Mouse (Mus musculus) left cerebral cortex, postnatal 14 days (tissue): ENCODE data around the gene Zcchc2. TPM values are rescaled to one million over a fixed set of nuclear protein-coding genes. Genes with fewer than 3 reads are reported as not detected.
A peak's percentile ranks its signal among the peaks of the same experiment; 100 is the strongest.

Experiments
- DNase-seq, 2 experiments: peaks; one replicate each; pipeline ENCODE4 v3.0.0; 2021 to 2022; ENCODE audit warnings: low spot score in 2 of 2, mixed read lengths in 1 of 2
- intact Hi-C: fragments of 180-260 bp; cut with DNase I; formaldehyde crosslinking; loops from one replicate; pipeline ENCODE4 v1.15.1; 2025
- total RNA-seq, 2 experiments: library from RNA; stranded (reverse); gene quantifications; 2 replicates each; pipeline ENCODE4 v1.2.3; 2021

Zcchc2 gene
- total RNA-seq, 2 experiments from 2014 or later, result 23.8 to 24.0 TPM

DNA sequence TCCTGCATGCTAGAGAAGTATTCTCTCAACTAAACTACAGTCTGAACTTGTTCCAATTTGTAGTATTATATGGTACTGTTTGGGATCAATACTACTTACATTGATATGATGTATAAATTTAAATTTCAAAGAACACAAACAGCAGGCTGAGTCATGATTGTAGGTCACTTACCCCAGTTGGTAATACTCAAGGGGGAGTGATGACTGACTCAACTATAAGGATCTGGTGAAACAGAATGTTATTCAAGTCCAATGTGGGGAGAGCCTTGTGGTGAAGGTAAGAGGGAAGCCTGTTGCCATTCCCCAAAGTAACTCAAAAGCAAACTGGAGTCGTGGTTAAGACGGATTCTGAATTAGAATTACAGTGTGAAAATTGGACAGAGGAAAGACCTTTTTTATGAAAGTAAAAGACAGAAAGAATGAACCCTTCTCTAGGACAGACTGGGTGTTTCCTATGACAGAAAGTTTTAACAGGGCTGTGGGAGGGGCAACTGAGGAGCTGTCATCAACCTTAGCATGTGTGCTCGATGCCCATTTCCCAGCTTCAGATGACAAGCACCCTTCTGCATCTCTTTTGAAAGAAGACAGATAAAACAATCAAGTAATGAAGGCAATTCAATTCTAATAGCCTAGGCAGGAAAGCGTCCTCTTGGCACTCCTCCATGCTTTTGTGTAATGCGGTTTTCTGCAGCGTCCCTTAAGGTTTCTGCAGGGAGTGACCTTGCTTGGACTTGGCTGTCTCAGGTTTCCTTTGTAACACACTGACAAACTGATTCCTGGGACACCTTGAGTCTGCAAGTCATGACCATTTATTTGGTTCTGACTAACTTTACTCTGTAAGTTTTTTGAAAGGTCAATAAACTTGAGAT, 7.5 kb upstream of the Zcchc2 start:
- intact Hi-C loops, result no loop called here
- DNase-seq, result no peak

DNA sequence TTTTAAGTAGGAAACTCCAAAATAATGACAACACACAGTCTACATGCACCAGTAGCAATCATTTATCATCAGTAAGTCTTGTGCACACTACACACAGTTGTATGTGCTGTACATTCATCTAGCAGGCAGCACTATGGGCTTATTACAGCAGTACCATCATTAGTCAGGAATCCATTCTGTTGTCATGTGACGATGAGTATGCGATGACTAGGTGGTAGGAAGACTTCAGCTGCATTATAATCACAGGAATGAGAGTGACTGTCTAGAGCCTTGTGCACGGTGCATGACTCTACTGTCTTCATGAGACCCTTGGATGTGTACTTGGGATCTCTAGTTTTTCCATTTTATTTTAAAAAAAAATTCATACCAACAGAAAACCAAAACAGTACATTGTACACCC, 6.0 kb upstream of the Zcchc2 start:
- intact Hi-C loops, result no loop called here
- DNase-seq, result no peak

DNA sequence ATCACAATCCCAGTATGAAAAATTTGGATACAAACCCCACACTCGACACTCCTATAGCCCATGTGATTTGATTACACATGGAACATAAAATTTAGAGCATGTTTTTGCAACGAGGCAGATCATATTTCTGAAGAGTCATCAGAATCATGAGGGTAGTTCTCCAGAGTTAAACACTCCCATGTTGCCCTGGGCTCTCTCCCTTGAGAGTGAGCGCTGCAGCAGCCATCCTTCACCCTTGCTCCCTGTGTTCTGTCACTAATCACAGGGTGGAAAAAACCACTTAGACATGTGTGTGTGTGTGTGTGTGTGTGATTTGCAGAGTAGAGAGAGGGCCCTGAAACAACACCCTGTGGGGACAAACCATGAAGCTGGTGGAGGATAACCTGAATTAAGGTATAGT, 2.0 kb upstream of the Zcchc2 start:
- no peak for DNase-seq
- intact Hi-C loops, result no loop called here

DNA sequence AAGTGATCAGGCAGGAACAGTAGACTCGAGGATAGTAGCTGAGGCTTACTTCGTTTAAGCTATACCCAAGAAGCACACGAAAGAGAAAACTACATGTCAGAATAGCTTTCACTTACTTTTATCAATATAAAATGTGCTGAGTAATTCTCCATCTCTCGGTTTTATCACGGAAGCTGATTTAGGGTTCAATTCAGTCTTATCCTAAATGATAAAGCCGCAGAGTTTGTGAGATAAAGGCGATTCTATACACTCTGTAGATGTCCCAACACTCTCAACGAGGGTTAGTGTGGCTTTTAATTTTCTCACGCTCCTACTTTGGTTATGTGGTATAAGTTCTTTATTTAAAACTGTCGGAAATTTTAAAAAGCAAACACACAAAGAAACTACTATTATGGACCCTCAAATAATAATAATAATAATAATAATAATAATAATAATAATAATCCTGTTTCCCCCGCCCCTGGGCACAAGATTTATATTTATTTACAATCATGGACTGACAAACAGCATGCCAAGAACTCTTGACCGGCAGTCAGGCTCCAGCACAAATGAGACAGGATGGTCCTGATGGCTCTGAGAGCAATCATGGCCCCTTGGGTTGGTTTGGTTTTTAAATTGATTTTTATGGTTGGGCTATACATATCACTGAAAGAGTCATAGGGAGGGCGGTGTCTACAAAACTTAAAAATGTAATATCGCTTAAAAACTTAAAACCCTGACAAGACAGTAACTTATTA, 1.1 kb upstream of the Zcchc2 start:
- intact Hi-C loops, result no loop called here
- no peak for DNase-seq

DNA sequence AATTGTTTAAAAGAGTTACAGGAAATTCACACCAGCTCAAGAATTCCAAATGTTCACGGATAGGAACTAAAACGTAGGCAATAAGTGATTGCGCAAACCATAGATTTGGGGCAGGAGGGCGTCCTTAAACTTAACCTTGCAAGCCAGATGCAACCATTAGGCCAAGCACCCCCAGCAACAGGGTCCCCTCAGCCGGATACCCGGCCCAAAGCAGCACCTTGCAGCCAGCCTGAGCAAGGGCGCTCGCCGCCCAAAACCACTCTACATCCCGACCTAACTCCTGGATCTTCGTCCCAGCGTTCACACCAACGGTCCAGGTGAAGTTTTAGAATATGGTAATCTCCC, 594 bp upstream of the Zcchc2 start:
- intact Hi-C loops, result no loop called here

DNA sequence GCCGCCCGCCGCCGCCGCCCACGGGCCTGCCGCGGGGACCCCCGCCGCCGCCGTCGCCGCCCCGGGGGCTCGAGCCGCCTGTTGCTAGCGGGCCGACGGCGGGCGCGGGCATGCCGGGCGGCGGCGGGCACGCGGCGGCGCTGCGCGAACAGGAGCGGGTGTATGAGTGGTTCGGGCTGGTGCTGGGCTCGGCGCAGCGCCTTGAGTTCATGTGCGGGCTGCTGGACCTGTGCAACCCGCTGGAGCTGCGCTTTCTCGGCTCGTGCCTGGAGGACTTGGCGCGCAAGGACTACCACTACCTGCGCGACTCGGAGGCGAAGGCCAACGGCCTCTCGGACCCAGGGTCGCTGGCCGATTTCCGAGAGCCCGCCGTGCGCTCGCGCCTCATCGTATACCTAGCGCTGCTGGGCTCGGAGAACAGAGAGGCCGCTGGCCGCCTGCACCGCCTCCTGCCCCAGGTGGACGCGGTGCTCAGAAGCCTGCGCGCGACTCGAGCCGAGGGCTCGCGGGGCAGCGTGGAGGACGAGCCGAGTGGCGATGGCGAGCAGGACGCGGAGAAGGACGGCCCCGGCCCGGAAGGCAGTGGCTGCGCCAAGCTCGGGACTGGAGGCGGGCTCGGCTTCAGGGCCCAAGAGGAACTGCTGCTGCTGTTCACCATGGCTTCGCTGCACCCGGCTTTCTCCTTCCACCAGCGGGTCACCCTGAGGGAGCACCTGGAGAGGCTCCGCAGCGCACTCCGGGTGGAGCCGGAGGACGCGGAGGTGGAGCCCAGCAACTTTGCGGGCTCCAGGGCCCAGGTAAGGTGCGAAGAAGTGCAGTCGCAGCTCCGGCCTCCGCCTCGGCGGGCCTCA, 930 bp downstream of the Zcchc2 start:
- peak; percentile 65 for DNase-seq
- intact Hi-C loops, result loop anchor here (2.0 to 10.0 kb wide), 4 partner anchors 99 to 329 kb away; partner anchors contain the start of genes Pign, Relch and Tnfrsf11a

More for the DNA sequence above, 594 bp upstream of the Zcchc2 start:
- DNase-seq, result no peak

DNA sequence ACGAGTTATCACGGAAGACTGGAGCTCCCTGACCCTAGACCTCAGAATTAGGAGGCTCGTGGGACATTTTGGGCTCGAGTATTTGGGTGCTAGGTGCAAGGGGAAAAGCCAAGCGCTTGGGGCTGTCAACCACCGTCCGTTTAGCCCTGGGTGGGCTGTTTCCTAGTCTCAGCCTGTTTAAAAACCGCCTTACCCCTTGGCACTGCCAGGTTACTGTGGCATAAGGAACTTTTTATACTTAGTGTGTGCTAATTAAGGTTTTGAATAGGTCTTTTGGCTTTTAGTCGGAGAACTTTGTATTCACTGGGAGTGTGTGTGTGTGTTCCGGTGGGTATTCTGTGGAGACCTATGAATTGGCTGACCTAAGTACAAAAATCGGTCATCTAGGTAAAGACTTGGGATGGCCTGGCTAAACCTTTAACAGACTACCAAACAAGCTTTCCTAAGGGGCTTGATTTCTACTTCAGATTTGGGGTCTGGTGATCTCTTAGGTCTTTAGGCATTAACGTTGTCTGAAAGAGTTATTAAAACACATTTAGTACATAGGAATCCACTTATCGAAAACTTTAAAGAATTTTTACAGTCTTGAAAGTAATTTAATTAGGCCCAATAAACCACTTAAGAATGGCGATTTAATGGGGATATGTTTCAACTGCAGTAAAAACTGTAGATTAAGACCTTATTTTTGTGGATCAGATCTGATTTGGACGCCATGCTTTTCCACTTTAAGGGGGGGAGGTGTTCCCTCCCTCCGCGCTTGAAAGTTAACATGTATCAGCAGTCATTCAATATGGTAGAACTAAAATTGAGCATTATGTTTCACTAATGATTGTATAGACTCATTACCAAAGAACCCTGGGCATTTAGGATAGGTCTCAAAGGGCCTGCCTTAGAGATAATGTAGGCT, 2.0 kb downstream of the Zcchc2 start:
- DNase-seq, result no peak
- intact Hi-C loops, result loop anchor here (2.0 to 10.0 kb wide), 4 partner anchors 100 to 330 kb away; partner anchors contain the start of genes Pign, Relch and Tnfrsf11a

DNA sequence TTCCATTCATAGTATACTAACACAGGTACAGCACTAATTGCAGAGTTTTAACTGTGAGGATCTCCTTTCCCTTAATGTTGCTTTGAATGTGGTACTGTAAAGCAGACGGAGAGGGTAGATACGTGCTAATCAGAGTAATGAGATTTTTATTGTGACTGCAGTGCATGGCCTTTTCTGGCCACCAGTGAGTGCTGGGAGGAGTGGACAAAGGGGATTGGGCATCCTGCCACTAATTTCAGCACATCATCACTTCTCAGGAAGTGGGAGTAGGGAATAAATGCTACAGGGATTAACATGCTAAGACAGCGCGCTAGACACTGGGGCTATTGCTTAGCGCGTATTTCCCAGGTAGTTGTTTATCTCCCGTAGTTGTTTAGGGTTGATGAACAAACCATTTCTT, 3.0 kb downstream of the Zcchc2 start:
- no peak for DNase-seq
- intact Hi-C loops, result loop anchor here (5.0 to 10.0 kb wide), 3 partner anchors 101 to 331 kb away; partner anchors contain the start of genes Pign and Relch

DNA sequence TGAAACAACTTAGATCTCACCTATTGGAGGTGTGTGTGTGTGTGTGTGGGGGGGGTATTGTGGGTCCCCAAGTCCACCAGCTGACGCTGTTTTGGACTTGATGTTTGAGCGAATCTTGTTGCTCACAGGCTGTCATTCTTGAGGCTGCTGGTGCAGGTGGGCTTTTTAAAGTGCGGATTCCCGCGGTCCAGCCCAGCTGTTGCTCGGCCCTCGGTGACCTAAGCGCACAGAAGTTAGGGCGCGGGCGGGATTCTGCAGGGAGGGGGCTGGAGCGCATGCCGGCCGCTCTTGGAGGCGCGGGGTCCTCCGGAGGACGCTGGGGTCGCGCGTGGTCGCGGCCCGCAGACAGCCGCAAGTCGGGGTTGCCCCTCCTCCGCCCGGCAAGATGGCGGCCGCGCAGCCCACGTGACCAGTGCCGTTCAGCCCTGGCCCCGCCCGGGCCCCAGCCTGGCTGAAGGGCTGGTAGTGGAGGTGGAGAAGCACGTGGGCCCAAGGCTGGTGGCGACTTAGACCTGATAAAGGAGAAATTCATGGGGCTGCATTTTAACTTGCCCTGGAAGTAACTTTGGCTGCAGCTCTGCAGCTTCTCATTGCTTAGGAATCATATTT, 3.5 kb downstream of the Zcchc2 start:
- intact Hi-C loops, result loop anchor here (5.0 to 10.0 kb wide), 3 partner anchors 101 to 331 kb away; partner anchors contain the start of genes Pign and Relch
- DNase-seq, result peak; percentile 64 to 80

DNA sequence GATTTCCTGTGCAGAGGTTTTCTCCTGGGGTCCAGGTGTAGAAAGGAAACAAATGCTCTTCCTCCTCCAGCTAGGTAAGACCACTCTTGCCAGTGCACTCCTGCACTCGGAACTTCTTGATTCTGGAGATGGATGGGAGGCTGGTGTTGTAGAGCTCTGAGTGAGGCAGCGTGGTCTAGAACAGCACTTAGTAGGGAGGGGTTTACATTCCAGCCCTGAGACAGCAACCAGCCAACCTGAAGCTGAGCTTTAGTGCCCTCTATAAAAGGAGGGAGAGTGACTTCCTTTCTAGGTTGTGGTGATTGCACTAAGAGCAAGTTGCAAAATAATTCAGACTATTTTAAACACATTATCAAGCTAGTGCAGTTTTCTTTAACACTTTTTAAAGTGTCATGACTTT, 5.8 kb downstream of the Zcchc2 start:
- intact Hi-C loops, result loop anchor here (10.0 kb wide), 1 partner anchor 241 kb away; no protein-coding TSS in a partner anchor
- DNase-seq, result no peak

DNA sequence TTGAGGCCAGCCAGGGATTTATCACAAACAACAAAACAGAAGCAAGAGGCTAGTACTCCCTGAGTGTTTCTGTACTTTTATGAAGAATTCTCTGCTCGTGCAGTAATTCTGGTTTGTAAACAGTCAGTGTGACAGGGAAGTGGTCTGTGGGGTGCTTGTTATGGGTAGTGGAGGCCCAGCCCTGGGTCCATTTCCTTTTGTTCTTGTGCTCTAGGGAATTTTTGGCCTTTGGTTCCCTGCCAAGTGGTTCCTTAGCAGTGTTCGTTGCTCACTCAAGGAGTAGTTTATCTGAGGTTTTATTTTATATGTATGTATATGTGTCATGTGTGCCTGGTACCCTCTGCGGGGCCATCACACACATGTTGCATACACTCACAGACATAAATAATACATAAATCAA, 7.1 kb downstream of the Zcchc2 start:
- no peak for DNase-seq
- intact Hi-C loops, result loop anchor here (10.0 kb wide), 1 partner anchor 242 kb away; no protein-coding TSS in a partner anchor

DNA sequence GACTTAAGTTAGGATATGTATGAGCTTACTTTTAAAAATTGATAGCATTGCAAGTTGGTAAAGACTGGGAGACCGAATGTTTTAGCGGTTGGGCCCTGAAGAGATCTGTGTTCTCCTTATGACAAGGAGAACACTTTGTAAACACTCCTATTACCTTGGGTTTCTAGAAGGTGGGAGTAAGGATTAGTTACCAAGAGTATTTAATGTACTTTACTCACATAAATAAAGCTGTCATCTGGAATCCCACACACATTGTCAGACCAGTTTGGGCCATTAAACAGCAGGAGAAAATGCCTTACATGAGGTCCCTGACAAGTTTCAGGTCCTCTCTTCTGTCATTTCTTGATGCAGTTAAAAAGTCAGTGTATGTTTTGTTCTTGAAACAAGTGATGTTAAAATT, 9.6 kb downstream of the Zcchc2 start:
- intact Hi-C loops, result loop anchor here (10.0 kb wide), 1 partner anchor 245 kb away; no protein-coding TSS in a partner anchor
- no peak for DNase-seq

DNA sequence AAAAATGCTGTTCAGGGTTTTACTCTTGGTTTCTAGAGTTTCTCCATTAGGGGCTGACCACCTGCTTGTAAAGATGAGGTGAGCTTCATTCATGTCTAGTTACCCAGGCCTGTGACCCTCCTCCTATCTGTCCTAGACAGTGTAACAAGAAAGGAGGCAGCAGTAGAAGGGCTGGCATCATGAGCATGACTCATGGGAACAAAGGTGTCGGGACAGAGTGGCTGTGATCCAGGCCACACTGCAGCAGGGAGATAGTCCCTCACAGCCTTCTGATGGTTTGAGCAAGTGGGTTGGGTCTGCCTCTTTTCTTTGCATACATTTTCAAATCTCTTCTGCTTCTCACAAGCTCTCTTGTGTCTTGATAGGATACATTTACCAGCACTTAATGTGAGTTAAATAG, 17.4 kb downstream of the Zcchc2 start:
- intact Hi-C loops, result no loop called here
- DNase-seq, result no peak

DNA sequence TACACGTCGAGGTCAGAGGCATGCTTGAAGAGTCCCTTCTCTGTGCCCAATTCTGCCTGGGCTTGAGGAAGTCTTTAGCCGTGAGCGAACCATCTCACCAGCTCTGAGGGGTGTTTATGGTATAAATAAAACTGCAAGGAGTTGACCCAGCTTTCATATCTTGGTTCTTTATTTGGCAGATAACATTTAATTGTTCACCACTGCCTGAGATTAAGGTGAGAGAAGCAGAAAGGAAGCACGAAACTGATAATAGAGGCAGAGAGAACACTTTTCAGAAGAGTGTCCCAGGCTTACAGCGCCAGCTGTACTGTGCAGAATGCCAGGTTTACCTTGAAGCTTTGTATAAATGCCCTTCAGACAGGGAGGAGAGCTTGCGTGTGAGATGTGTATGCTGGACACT, 20.9 kb downstream of the Zcchc2 start:
- no peak for DNase-seq
- intact Hi-C loops, result no loop called here

DNA sequence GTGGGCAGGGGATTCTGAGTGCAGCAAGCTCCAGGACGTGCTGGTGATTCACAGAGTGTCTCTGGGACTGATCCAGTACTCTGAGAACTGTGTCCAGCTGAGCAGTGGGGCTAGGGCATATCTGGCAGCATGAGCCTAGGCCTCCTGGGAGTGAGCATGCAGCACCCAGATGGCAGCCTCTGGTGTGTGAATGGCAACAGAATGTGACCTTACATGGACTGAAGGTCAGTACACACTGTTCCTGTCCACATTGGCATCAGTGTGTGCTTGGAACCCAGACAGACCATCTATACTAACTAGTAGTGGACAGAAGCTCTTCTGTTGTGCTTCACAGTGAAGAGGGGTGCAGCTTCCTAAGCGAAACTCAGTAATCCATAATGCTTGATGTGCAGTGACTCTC, 23.6 kb downstream of the Zcchc2 start:
- intact Hi-C loops, result no loop called here

DNA sequence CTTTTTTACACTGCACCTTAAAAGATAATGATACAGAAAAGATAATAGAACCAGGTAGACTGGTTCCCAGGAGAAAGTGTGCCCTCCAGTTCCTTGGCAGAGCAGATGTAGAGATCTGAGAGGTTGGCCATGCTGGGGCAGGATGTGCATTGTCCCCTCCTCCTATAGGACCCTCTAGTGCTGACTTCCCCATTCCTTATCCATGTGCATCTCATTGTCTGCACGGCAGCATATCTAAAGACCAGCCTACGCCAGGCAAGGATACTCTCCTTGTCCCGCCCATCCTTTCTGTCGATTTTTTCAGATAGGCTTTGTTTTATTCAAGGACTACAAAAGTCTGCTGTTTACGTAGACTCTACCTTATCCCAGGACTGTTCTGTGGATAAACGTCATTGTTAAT, 26.1 kb downstream of the Zcchc2 start:
- DNase-seq, result no peak
- intact Hi-C loops, result no loop called here

More for the DNA sequence above, 23.6 kb downstream of the Zcchc2 start:
- no peak for DNase-seq

DNA sequence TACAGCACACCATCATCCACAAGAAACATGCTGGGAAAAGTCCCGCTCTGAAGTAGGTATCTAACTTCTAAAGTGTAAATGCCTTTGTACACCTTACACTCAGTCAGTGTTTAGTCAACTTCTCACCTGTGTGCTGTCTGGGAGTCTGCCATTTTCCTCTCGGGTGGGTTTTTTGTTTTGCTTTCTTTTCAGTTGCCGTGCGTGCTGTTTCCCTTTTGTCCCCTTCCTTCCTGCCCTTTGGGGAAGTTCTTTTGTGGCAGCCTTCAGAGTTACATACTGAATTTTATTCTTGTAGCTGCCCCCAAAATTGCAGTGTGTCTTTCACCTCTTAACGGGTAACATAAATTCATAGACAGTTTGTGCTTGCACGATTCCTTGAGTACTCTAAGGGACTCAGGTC, 29.6 kb downstream of the Zcchc2 start:
- intact Hi-C loops, result loop anchor here (10.0 kb wide), 1 partner anchor 285 kb away; no protein-coding TSS in a partner anchor
- DNase-seq, result no peak

DNA sequence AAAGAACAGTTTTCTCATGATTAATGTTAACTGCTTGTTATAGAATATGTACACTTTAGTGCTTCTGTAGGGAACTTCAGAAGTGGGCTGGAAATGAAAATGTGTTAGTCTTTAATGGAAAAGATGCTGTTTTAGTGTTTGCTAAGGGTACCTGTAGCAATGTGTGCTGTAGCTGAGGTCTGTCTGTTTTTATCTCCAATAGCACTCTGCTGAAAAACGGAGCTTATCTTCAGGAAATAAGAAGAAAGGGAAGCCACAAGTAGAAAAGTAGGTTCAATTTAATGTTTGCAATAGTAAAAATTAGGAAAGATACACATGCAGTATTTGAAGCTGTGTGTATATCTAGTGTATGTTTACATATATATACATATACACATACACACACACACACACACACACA, 32.8 kb downstream of the Zcchc2 start:
- DNase-seq, result no peak
- intact Hi-C loops, result loop anchor here (10.0 kb wide), 1 partner anchor 288 kb away; no protein-coding TSS in a partner anchor
